13 mouse cellular contexts compared by ENCODE assay signal in genomic region chr12:83337776-83338149, GRCm38 (mm10).
DNase-seq lines count a peak whose midpoint lies in the region; ATAC-seq lines count a peak whose summit lies in the region.
"Had no signal": no experiment of that assay in that cellular context is flagged by ENCODE, and none has a peak within 500 bp of the region (broad histone marks: within the 10 kb centered on the region; RNA-seq: fewer than 3 reads in every experiment).

No protein-coding gene starts in this region.

- H3K9me3 ChIP-seq in megakaryocyte, embryonic 14.5 days, result 0 out of 2 replicates have a peak, but pooled peaks cover 5% of the 10 kb centered on the region
- no peaks in the 10 kb centered on the region for H3K9me3 ChIP-seq in forebrain, embryonic 16.5 days (ENCODE audit: control insufficient read depth, low read length)
- H3K9me3 ChIP-seq: embryonic facial prominence, embryonic 15.5 days; heart, embryonic 10.5 days; liver, embryonic 12.5 days had no signal

- peak; percentile 67 for DNase-seq in retina, postnatal 1 day
- no peak for DNase-seq in right cerebral cortex, postnatal 36 days (ENCODE audit: low spot score in 2 of 2)
- no peak for DNase-seq in lung, postnatal 4 days
- DNase-seq: lung, postnatal 14 days; spleen, adult 18-20 months had no signal

- H3K4me1 ChIP-seq in megakaryocyte, embryonic 14.5 days, result peaks cover 35% of the 10 kb centered on the region
- H3K4me1 ChIP-seq in forebrain, embryonic 16.5 days (replicated peaks; ENCODE audit: control insufficient read depth, insufficient read depth, low read length), result peaks cover 22% of the 10 kb centered on the region

- H3K27ac ChIP-seq in forebrain, embryonic 16.5 days (ENCODE audit: low read length), result peak overlapping the region; percentile 67
- H3K27ac ChIP-seq: embryonic facial prominence, embryonic 15.5 days; heart, embryonic 10.5 days; liver, embryonic 12.5 days had no signal

- H3K4me2 ChIP-seq in forebrain, embryonic 16.5 days (ENCODE audit: low read length), result no peak overlapping the region
- H3K4me2 ChIP-seq: embryonic facial prominence, embryonic 15.5 days; liver, embryonic 12.5 days had no signal

- no peak for ATAC-seq in megakaryocyte, adult 5-6 weeks (ENCODE audit: poor library complexity, severe bottlenecking)
- ATAC-seq in forebrain, embryonic 16.5 days, result no peak
- peak; percentile 55 for ATAC-seq in megakaryocyte-erythroid progenitor cell, adult 5-6 weeks (replicated peaks; ENCODE audit: low FRiP score, low TSS enrichment, poor library complexity, severe bottlenecking)
- ATAC-seq: CD4-positive, CD25-positive, alpha-beta regulatory T cell, adult 4 months; liver, embryonic 12.5 days had no signal

- H3K27me3 ChIP-seq in megakaryocyte, embryonic 14.5 days (replicated peaks), result no peaks in the 10 kb centered on the region
- no peaks in the 10 kb centered on the region for H3K27me3 ChIP-seq in forebrain, embryonic 16.5 days (replicated peaks; ENCODE audit: control insufficient read depth, insufficient read depth, low read length)
- H3K27me3 ChIP-seq: liver, embryonic 12.5 days had no signal

- 42% methylated on average over 7 of the region's 7 CpGs for WGBS in forebrain, embryonic 16.5 days

- H3K9ac ChIP-seq in forebrain, embryonic 16.5 days (replicated peaks; ENCODE audit: low read depth, low read length), result 0 out of 2 replicates have a peak overlapping the region, but pooled peaks have one; percentile 30
- H3K9ac ChIP-seq: embryonic facial prominence, embryonic 15.5 days; liver, embryonic 12.5 days had no signal

- peak overlapping the region; percentile 11 for H3K4me3 ChIP-seq in megakaryocyte, embryonic 14.5 days (replicated peaks)
- H3K4me3 ChIP-seq in forebrain, embryonic 16.5 days (replicated peaks; ENCODE audit: low read length), result no peak overlapping the region
- H3K4me3 ChIP-seq: embryonic facial prominence, embryonic 15.5 days; heart, embryonic 10.5 days; liver, embryonic 12.5 days had no signal

- no peaks in the 10 kb centered on the region for H3K36me3 ChIP-seq in megakaryocyte, embryonic 14.5 days (replicated peaks; ENCODE audit: low read length)
- H3K36me3 ChIP-seq in forebrain, embryonic 16.5 days (ENCODE audit: control insufficient read depth, insufficient read depth), result no peaks in the 10 kb centered on the region
- H3K36me3 ChIP-seq: embryonic facial prominence, embryonic 15.5 days had no signal
